Comparison of ENCODE assay signal across 8 mouse cellular contexts in the genomic region with DNA sequence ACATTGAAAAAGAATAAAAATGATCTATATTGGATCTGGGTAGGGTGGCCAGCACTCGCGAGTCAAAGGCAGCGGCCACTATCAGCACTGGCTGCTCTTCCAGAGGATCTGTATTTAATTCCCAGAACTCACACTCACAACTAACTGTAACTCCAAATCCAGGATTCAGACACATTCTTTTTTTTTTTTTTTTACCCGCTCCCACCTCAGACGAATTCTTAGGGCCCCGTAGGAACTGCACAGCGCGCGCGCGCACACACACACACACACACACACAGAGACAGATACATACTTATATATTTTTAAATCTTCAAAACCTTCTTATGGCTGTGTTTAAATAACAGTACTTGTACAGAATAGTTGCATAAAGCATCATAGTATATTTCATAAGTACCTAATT. TPM values are rescaled to one million over a fixed set of nuclear protein-coding genes. Genes with fewer than 3 reads are reported as not detected.
A peak's percentile ranks its signal among the peaks of the same experiment; 100 is the strongest.
DNase-seq lines count a peak whose midpoint lies in the region; ATAC-seq and TF ChIP-seq lines count a peak whose summit lies in the region.

No protein-coding gene starts in this region.

- H3K9ac ChIP-seq in limb, embryonic 12.5 days (replicated peaks) = peak overlapping the region; percentile 93

- H3K27me3 ChIP-seq in E14TG2a.4 (ENCODE audit: insufficient read depth, low read length) = no peaks in the 10 kb centered on the region
- H3K27me3 ChIP-seq in limb, embryonic 12.5 days = no peaks in the 10 kb centered on the region

- DNase-seq in kidney, adult 9 months = peak; percentile 25
- DNase-seq in kidney, adult 18-20 months = no peak
- no peak for DNase-seq in adrenal gland, postnatal 36 days
- DNase-seq in adrenal gland, postnatal 14 days = no peak

- H3K36me3 ChIP-seq in E14TG2a.4 (ENCODE audit: insufficient read depth, low read length) = peaks cover 33% of the 10 kb centered on the region
- H3K36me3 ChIP-seq in limb, embryonic 12.5 days = peaks cover 23% of the 10 kb centered on the region

- ATAC-seq in erythroblast, adult 5-6 weeks (replicated peaks; ENCODE audit: low FRiP score, poor library complexity, severe bottlenecking) = peak; percentile 22; the same call in 1 of the 2 replicates
- ATAC-seq in limb, embryonic 12.5 days (ENCODE audit: insufficient number of reproducible peaks, insufficient read depth, low FRiP score, low TSS enrichment, low read depth) = peak; percentile 30; the same call in 1 of the 2 replicates

- no peak for TF ChIP-seq POLR2A in olfactory bulb, adult 2 months (IDR thresholded peaks at IDR 0.05; ENCODE audit: insufficient read depth, low read depth, low read length)

- no peaks in the 10 kb centered on the region for H3K9me3 ChIP-seq in E14TG2a.4 (ENCODE audit: low read length)
- H3K9me3 ChIP-seq in limb, embryonic 12.5 days = no peaks in the 10 kb centered on the region

- H3K27ac ChIP-seq in limb, embryonic 12.5 days = peak overlapping the region; percentile 93; the same call in 1 of the 2 replicates
- H3K27ac ChIP-seq in olfactory bulb, adult 2 months (ENCODE audit: insufficient read depth, low read depth, low read length) = no peak overlapping the region

- peaks cover 40% of the 10 kb centered on the region for H3K4me1 ChIP-seq in E14TG2a.4 (replicated peaks; ENCODE audit: low read depth, low read length)
- H3K4me1 ChIP-seq in limb, embryonic 12.5 days (replicated peaks) = peaks cover 17% of the 10 kb centered on the region
- H3K4me1 ChIP-seq in olfactory bulb, adult 2 months (ENCODE audit: control insufficient read depth, insufficient read depth, low read length) = peaks cover 7% of the 10 kb centered on the region; the same call in 1 of the 2 replicates

- no peak for TF ChIP-seq CTCF in E14TG2a.4 (conservative IDR thresholded peaks at IDR 0.05; ENCODE audit: low read length)
- TF ChIP-seq CTCF in olfactory bulb, adult 2 months (IDR thresholded peaks at IDR 0.05; ENCODE audit: insufficient read depth, low read depth, low read length) = no peak

- H3K4me3 ChIP-seq in E14TG2a.4 (replicated peaks; ENCODE audit: low read length) = peak overlapping the region; percentile 96
- H3K4me3 ChIP-seq in limb, embryonic 12.5 days (replicated peaks) = peak overlapping the region; percentile 98
- H3K4me3 ChIP-seq in olfactory bulb, adult 2 months (ENCODE audit: insufficient read depth, low read depth, low read length) = peak overlapping the region; percentile 99

- 33% methylated on average over 11 of the region's 11 CpGs for WGBS in limb, embryonic 12.5 days
- WGBS in olfactory bulb, adult 2 months = 25% methylated on average over 11 of the region's 11 CpGs

- H3K4me2 ChIP-seq in limb, embryonic 12.5 days = peak overlapping the region; percentile 73

RNA-seq across cellular contexts. Expression of gene Atp13a1, which starts 0.6 kb away (rescaled TPM):
- total RNA-seq in erythroblast, adult 5-6 weeks (2015; ENCODE audit: low replicate concordance) = 9.2 and 9.4 TPM in 2 replicates
- 3.7 and 3.9 TPM in 2 replicates for total RNA-seq in erythroblast, adult 5-6 weeks (2017; ENCODE audit: low replicate concordance)
- 53.3 and 57.7 TPM in 2 replicates for polyA plus RNA-seq in limb, embryonic 12.5 days (2016; fragmentation: Nextera tagmentation; extraction: Ambion mirVana)
- polyA plus RNA-seq in olfactory bulb, adult 2 months (2012; ENCODE audit: insufficient read depth, insufficient read length, low replicate concordance, missing spikeins) = not detected in 2 replicates
- total RNA-seq in adrenal gland, postnatal 36 days (2021) = 10 to 100 TPM; 40.9 to 42.3 TPM
- 34.8 and 36.3 TPM in 2 replicates for total RNA-seq in adrenal gland, postnatal 14 days (2021)

RNA-seq across cellular contexts. Expression of gene Zfp866, which starts 0.6 kb away (rescaled TPM):
- 13.1 and 14.0 TPM in 2 replicates for total RNA-seq in erythroblast, adult 5-6 weeks (2015; ENCODE audit: low replicate concordance)
- total RNA-seq in erythroblast, adult 5-6 weeks (2017; ENCODE audit: low replicate concordance) = 21.1 and 28.6 TPM in 2 replicates
- polyA plus RNA-seq in limb, embryonic 12.5 days (2016; fragmentation: Nextera tagmentation; extraction: Ambion mirVana) = 38.1 and 40.3 TPM in 2 replicates
- not detected in 2 replicates for polyA plus RNA-seq in olfactory bulb, adult 2 months (2012; ENCODE audit: insufficient read depth, insufficient read length, low replicate concordance, missing spikeins)
- total RNA-seq in adrenal gland, postnatal 36 days (2021) = 10 to 100 TPM; 21.2 to 21.3 TPM
- total RNA-seq in adrenal gland, postnatal 14 days (2021) = 21.6 and 26.2 TPM in 2 replicates

RNA-seq across cellular contexts. Expression of gene Gm20422, which starts 15.7 kb away (rescaled TPM):
- not detected in 2 replicates for total RNA-seq in erythroblast, adult 5-6 weeks (2015; ENCODE audit: low replicate concordance)
- total RNA-seq in erythroblast, adult 5-6 weeks (2017; ENCODE audit: low replicate concordance) = 2.9 TPM in 1 of 2 replicates, not detected in the other
- not detected in 2 replicates for polyA plus RNA-seq in limb, embryonic 12.5 days (2016; fragmentation: Nextera tagmentation; extraction: Ambion mirVana)
- polyA plus RNA-seq in olfactory bulb, adult 2 months (2012; ENCODE audit: insufficient read depth, insufficient read length, low replicate concordance, missing spikeins) = not detected in 2 replicates
- 1 to 10 TPM; 2.8 to 3.1 TPM for total RNA-seq in adrenal gland, postnatal 36 days (2021)
- 0.63 and 4.2 TPM in 2 replicates for total RNA-seq in adrenal gland, postnatal 14 days (2021)

RNA-seq across cellular contexts. Expression of gene Gmip, which starts 18.1 kb away (rescaled TPM):
- 14.2 and 20.1 TPM in 2 replicates for total RNA-seq in erythroblast, adult 5-6 weeks (2015; ENCODE audit: low replicate concordance)
- total RNA-seq in erythroblast, adult 5-6 weeks (2017; ENCODE audit: low replicate concordance) = 15.5 and 24.4 TPM in 2 replicates
- 5.8 and 7.5 TPM in 2 replicates for polyA plus RNA-seq in limb, embryonic 12.5 days (2016; fragmentation: Nextera tagmentation; extraction: Ambion mirVana)
- not detected in 2 replicates for polyA plus RNA-seq in olfactory bulb, adult 2 months (2012; ENCODE audit: insufficient read depth, insufficient read length, low replicate concordance, missing spikeins)
- total RNA-seq in adrenal gland, postnatal 36 days (2021) = 10 to 100 TPM; 10.1 to 10.5 TPM
- total RNA-seq in adrenal gland, postnatal 14 days (2021) = 9.1 and 19.4 TPM in 2 replicates

RNA-seq across cellular contexts. Expression of gene Lpar2, which starts 31.9 kb away (rescaled TPM):
- 0.77 and 1.3 TPM in 2 replicates for total RNA-seq in erythroblast, adult 5-6 weeks (2015; ENCODE audit: low replicate concordance)
- 0.28 and 0.85 TPM in 2 replicates for total RNA-seq in erythroblast, adult 5-6 weeks (2017; ENCODE audit: low replicate concordance)
- 0.83 and 1.3 TPM in 2 replicates for polyA plus RNA-seq in limb, embryonic 12.5 days (2016; fragmentation: Nextera tagmentation; extraction: Ambion mirVana)
- polyA plus RNA-seq in olfactory bulb, adult 2 months (2012; ENCODE audit: insufficient read depth, insufficient read length, low replicate concordance, missing spikeins) = not detected in 2 replicates
- 1 to 10 TPM; 1.4 to 1.7 TPM for total RNA-seq in adrenal gland, postnatal 36 days (2021)
- 1.1 and 1.3 TPM in 2 replicates for total RNA-seq in adrenal gland, postnatal 14 days (2021)
